Mouse (Mus musculus): ENCODE measurements around the gene Zfp652. TPM values are rescaled to one million over a fixed set of nuclear protein-coding genes. Genes with fewer than 3 reads are reported as not detected.

Gene Zfp652
- polyA plus RNA-seq, 1 experiment: 30.1 TPM

DNA sequence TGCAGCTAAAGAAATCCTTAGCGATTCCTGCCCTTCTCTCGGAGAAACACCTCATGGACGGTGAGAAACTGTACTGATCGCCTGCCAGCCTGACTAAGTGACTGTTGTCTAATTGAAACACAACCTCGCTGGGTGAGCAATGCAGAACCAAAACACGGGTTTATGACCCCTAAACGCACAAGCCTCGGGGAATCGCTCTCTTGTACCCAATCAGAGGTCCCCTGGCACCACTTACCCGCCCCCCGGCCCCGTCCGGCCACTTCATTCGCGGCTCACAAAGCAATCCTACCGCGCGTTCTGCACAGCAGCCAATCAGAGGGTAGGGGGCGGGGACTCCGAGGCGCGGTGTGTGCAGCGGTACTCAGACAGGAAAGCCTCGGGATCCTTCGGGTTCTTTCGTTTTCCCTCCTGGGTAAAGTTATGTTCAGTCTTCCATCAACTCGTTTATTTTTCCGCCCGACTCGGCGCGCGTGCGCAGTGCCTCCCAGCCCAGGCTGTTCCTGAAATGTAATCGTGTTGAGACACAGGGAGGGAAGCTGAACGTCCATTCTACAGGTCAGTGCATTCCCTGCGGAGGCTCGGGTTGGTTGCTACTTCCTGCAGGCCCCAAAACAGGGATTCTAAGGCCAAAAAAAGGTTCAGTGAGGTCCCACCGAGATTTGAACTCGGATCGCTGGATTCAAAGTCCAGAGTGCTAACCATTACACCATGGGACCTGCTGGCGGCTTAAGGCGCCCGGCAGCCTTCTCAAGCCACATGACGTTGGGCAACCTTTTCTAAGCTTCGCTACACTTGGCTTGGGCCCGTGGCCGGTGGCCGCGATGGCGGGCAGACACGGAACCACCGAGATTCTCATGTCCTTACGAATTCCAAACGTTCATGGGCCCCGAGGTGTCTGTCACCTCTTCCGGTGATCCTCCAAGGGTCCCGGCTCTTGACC, 146.3 kb downstream of the Zfp652 start:
- Histone ChIP-seq H3K27me3 (ENCODE audit: control insufficient read depth, insufficient read depth, low read length) (no peaks in the 10 kb centered on the region), H3K27ac (ENCODE audit: insufficient read depth, low read length) (peak overlapping the region; percentile 48), H3K4me1 (ENCODE audit: control insufficient read depth, insufficient read depth, low read length) (no peaks in the 10 kb centered on the region; the same call in 1 of the 2 replicates), H3K4me3 (replicated peaks; ENCODE audit: insufficient read depth, low read depth, low read length) (peak overlapping the region; percentile 76)
- TF ChIP-seq POLR2A (IDR thresholded peaks at IDR 0.05; ENCODE audit: borderline replicate concordance, insufficient read depth, low read length) (peak; percentile 68; the same call in 1 of the 2 replicates), CTCF (IDR thresholded peaks at IDR 0.05; ENCODE audit: borderline replicate concordance, insufficient read depth, low read depth, low read length) (no peak)
- under 1% methylated on average over 58 of the region's 58 CpGs for WGBS
- DNase-seq: peak; percentile 97 to 98

DNA sequence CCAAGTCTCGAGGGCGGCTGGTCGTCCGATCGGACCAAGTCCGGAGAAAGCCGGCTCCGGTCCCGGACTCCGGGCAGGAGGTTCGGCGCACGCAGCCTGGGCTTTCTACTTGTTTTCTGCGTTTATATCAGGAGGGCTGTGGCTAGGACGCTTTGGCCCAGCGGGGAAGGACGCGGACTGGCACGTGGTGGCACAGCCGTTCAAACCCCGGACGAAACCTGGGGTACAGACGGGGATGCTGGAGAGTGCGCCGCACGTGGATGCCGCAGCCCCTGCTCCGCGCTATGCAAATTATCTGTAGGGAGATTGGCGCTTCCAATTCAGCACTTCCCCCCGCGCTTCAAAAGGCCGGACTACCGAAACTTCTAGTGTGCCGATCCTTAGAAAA, 147.0 kb downstream of the Zfp652 start:
- peak overlapping the region; percentile 8; the same call in 1 of the 2 replicates for H3K27ac ChIP-seq (ENCODE audit: insufficient read depth, low read length)
- no peak for TF ChIP-seq CTCF (IDR thresholded peaks at IDR 0.05; ENCODE audit: borderline replicate concordance, insufficient read depth, low read depth, low read length)
- TF ChIP-seq POLR2A (IDR thresholded peaks at IDR 0.05; ENCODE audit: borderline replicate concordance, insufficient read depth, low read length): no peak
- DNase-seq: peak in 1 of 2 experiments; percentile 78
- H3K4me3 ChIP-seq (replicated peaks; ENCODE audit: insufficient read depth, low read depth, low read length): peak overlapping the region; percentile 62
- H3K4me1 ChIP-seq (ENCODE audit: control insufficient read depth, insufficient read depth, low read length): no peaks in the 10 kb centered on the region; the same call in 1 of the 2 replicates
- 1% methylated on average over 35 of the region's 35 CpGs for WGBS
- H3K27me3 ChIP-seq (ENCODE audit: control insufficient read depth, insufficient read depth, low read length): no peaks in the 10 kb centered on the region

GRCm38 (mm10) chr11:95860071-95860490, 147.6 kb downstream of the Zfp652 start:
- Histone ChIP-seq H3K4me1 (ENCODE audit: control insufficient read depth, insufficient read depth, low read length) (no peaks in the 10 kb centered on the region; the same call in 1 of the 2 replicates), H3K27ac (ENCODE audit: insufficient read depth, low read length) (no peak overlapping the region), H3K4me3 (replicated peaks; ENCODE audit: insufficient read depth, low read depth, low read length) (peak overlapping the region; percentile 62), H3K27me3 (ENCODE audit: control insufficient read depth, insufficient read depth, low read length) (no peaks in the 10 kb centered on the region)
- peak in 1 of 2 experiments; percentile 16 for DNase-seq
- TF ChIP-seq POLR2A (IDR thresholded peaks at IDR 0.05; ENCODE audit: borderline replicate concordance, insufficient read depth, low read length) (no peak), CTCF (IDR thresholded peaks at IDR 0.05; ENCODE audit: borderline replicate concordance, insufficient read depth, low read depth, low read length) (no peak)
- WGBS: 24% methylated on average over 3 of the region's 3 CpGs

GRCm38 (mm10) chr11:95861397-95861796, 148.9 kb downstream of the Zfp652 start:
- H3K4me1 ChIP-seq (ENCODE audit: control insufficient read depth, insufficient read depth, low read length): no peaks in the 10 kb centered on the region; the same call in 1 of the 2 replicates
- H3K27ac ChIP-seq (ENCODE audit: insufficient read depth, low read length): no peak overlapping the region
- no peaks in the 10 kb centered on the region for H3K27me3 ChIP-seq (ENCODE audit: control insufficient read depth, insufficient read depth, low read length)
- no peak for TF ChIP-seq POLR2A (IDR thresholded peaks at IDR 0.05; ENCODE audit: borderline replicate concordance, insufficient read depth, low read length)
- no peak for TF ChIP-seq CTCF (IDR thresholded peaks at IDR 0.05; ENCODE audit: borderline replicate concordance, insufficient read depth, low read depth, low read length)
- no peak for DNase-seq
- no peak overlapping the region for H3K4me3 ChIP-seq (replicated peaks; ENCODE audit: insufficient read depth, low read depth, low read length)
- 94% methylated on average over 8 of the region's 8 CpGs for WGBS

DNA sequence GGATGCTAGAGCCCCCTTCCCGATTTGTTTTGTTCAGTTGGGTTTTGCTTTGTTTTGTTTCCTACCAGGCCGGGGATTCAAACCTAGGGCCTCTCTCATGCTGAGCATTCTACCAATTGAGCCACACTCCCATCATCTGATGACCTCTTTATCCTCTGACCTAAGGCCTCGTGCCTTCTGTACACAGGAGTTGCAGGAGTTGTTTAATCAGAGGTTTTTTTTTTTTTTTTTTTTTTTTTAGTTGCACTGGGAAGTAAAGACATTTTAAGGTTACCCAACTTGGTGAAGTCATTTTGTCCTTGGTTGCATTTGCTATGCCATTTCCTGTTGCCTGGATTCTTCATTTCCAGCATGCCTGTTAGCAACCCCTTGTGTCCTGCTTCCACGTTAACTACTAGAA, 157.0 kb downstream of the Zfp652 start:
- no peak overlapping the region for H3K27ac ChIP-seq (ENCODE audit: insufficient read depth, low read length)
- TF ChIP-seq POLR2A (IDR thresholded peaks at IDR 0.05; ENCODE audit: borderline replicate concordance, insufficient read depth, low read length) (no peak), CTCF (IDR thresholded peaks at IDR 0.05; ENCODE audit: borderline replicate concordance, insufficient read depth, low read depth, low read length) (no peak)
- WGBS: 78% methylated on average over 4 of the region's 4 CpGs

DNA sequence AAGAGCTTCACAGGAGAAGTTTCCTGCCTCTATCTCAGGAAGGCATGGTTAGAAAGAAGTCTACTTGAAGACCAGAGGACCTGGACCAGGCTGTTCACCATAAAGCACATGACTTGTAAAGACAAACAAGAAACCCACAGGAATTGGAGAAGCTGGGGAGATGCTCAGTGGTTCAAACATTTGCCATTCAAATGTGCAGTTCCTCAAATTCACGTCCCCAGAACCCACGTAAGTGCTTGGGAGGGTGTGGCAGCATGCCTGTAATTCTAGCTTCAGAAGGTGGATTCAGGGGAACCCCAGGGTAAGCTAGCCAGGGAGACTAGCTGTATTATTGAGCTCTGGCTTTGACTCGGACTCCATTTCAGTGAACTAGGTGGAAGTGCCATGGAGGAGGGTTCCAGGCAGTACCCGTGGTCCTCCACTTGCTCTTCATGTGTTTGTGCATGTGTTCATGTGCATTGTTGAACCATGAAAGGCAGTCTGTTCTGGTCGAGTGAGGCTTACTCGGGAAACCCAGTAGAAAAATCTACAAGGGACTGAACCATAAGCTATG, 157.5 kb downstream of the Zfp652 start:
- TF ChIP-seq CTCF (IDR thresholded peaks at IDR 0.05; ENCODE audit: borderline replicate concordance, insufficient read depth, low read depth, low read length): no peak
- no peak for TF ChIP-seq POLR2A (IDR thresholded peaks at IDR 0.05; ENCODE audit: borderline replicate concordance, insufficient read depth, low read length)
- Histone ChIP-seq H3K27ac (ENCODE audit: insufficient read depth, low read length) (no peak overlapping the region), H3K4me1 (ENCODE audit: control insufficient read depth, insufficient read depth, low read length) (no peaks in the 10 kb centered on the region), H3K27me3 (ENCODE audit: control insufficient read depth, insufficient read depth, low read length) (no peaks in the 10 kb centered on the region; the same call in 1 of the 2 replicates), H3K4me3 (replicated peaks; ENCODE audit: insufficient read depth, low read depth, low read length) (no peak overlapping the region)
- WGBS: 69% methylated on average over 6 of the region's 6 CpGs
- no peak for DNase-seq

More for the DNA sequence above, 157.0 kb downstream of the Zfp652 start:
- no peak for DNase-seq
- Histone ChIP-seq H3K4me3 (replicated peaks; ENCODE audit: insufficient read depth, low read depth, low read length) (no peak overlapping the region), H3K4me1 (ENCODE audit: control insufficient read depth, insufficient read depth, low read length) (no peaks in the 10 kb centered on the region), H3K27me3 (ENCODE audit: control insufficient read depth, insufficient read depth, low read length) (no peaks in the 10 kb centered on the region; the same call in 1 of the 2 replicates)

- no peak for TF ChIP-seq POLR2A (IDR thresholded peaks at IDR 0.05; ENCODE audit: borderline replicate concordance, insufficient read depth, low read length)
- no peak for TF ChIP-seq CTCF (IDR thresholded peaks at IDR 0.05; ENCODE audit: borderline replicate concordance, insufficient read depth, low read depth, low read length)
- 25% methylated on average over 9 of the region's 9 CpGs for WGBS
- Histone ChIP-seq H3K4me3 (replicated peaks; ENCODE audit: insufficient read depth, low read depth, low read length) (peak overlapping the region; percentile 14), H3K27ac (ENCODE audit: insufficient read depth, low read length) (no peak overlapping the region), H3K27me3 (ENCODE audit: control insufficient read depth, insufficient read depth, low read length) (no peaks in the 10 kb centered on the region), H3K4me1 (ENCODE audit: control insufficient read depth, insufficient read depth, low read length) (no peaks in the 10 kb centered on the region)
- no peak for DNase-seq
Observed at GRCm38 (mm10) chr11:95875804-95876203, 163.3 kb downstream of the Zfp652 start.
